Mouse (Mus musculus) liver, postnatal 0 days (tissue): ENCODE measurements around the gene Snn. TPM values are rescaled to one million over a fixed set of nuclear protein-coding genes. Genes with fewer than 3 reads are reported as not detected.

Experiments
- ATAC-seq: fragments of 200-750 bp; cut with Nextera tagmentation; 2 replicates; pipeline ENCODE4 v1.8.0; 2017; ENCODE audit warnings: mild to moderate bottlenecking, moderate library complexity
- DNase-seq: peaks from one replicate; pipeline ENCODE4 v3.0.0-alpha.2; 2016
- H3K27ac ChIP-seq: fragments of 300-500 bp; sonication (generic); 2 replicates; pipeline ENCODE4 v1.5.1; 2014; ENCODE audit warnings: antibody characterized with exemption, moderate library complexity, mild to moderate bottlenecking, low read depth
- H3K27me3 ChIP-seq: fragments of 300-500 bp; sonication (generic); 2 replicates; pipeline ENCODE4 v1.6.1; 2014; ENCODE audit warnings: low read length, control low read depth, mixed read lengths; ENCODE audit not compliant: insufficient read depth
- H3K36me3 ChIP-seq: fragments of 300-500 bp; sonication (generic); replicated peaks from 2 replicates; pipeline ENCODE4 v1.6.1; 2014; ENCODE audit warnings: mild to moderate bottlenecking, control low read depth, low read length, moderate library complexity, mixed read lengths; ENCODE audit not compliant: insufficient read depth
- H3K4me1 ChIP-seq: fragments of 300-500 bp; sonication (generic); 2 replicates; pipeline ENCODE4 v1.6.1; 2014; ENCODE audit warnings: antibody characterized with exemption, mild to moderate bottlenecking, control low read depth; ENCODE audit not compliant: insufficient read depth
- H3K4me2 ChIP-seq: fragments of 300-500 bp; sonication (generic); 2 replicates; pipeline ENCODE4 v1.6.1; 2014; ENCODE audit warnings: low read depth, mild to moderate bottlenecking, low read length, moderate library complexity, mixed read lengths
- H3K4me3 ChIP-seq: fragments of 300-500 bp; sonication (generic); 2 replicates; pipeline ENCODE4 v1.5.1; 2014; ENCODE audit warnings: low read depth, low read length
- H3K9ac ChIP-seq: fragments of 300-500 bp; sonication (generic); replicated peaks from 2 replicates; pipeline ENCODE4 v1.6.1; 2014; ENCODE audit warnings: mild to moderate bottlenecking, moderate library complexity
- H3K9me3 ChIP-seq: fragments of 300-500 bp; sonication (generic); 2 replicates; pipeline ENCODE4 v1.6.1; 2016; ENCODE audit warnings: mild to moderate bottlenecking, control low read depth, low read length, mixed read lengths
- CTCF ChIP-seq: sonication (generic); IDR thresholded peaks from 2 replicates; pipeline ENCODE4 v1.5.1; 2016; ENCODE audit warnings: antibody characterized with exemption, low read depth
- EP300 ChIP-seq: IDR thresholded peaks from 2 replicates; pipeline ENCODE4 v1.6.1; 2016; ENCODE audit warnings: antibody characterized with exemption, low read depth, mild to moderate bottlenecking
- WGBS: fragments of 180-500 bp; shearing (Covaris S2); extraction: QIAGEN DNeasy Blood & Tissue Kit; methylation state at CpG from one replicate; pipeline ENCODE4 v1.1.7; 2014; ENCODE audit not compliant: insufficient replicate concordance; 5-methylcytosine and 5-hydroxymethylcytosine counted together
- polyA plus RNA-seq: library from polyadenylated mRNA; unstranded; fragments of >200 nt; fragmentation: Nextera tagmentation; extraction: Ambion mirVana; gene quantifications from 2 replicates; pipeline ENCODE4 v1.2.1, GENCODE M21; 2015

The Snn gene
- polyA plus RNA-seq, 1 experiment from 2014 or later = 4.8 TPM

DNA sequence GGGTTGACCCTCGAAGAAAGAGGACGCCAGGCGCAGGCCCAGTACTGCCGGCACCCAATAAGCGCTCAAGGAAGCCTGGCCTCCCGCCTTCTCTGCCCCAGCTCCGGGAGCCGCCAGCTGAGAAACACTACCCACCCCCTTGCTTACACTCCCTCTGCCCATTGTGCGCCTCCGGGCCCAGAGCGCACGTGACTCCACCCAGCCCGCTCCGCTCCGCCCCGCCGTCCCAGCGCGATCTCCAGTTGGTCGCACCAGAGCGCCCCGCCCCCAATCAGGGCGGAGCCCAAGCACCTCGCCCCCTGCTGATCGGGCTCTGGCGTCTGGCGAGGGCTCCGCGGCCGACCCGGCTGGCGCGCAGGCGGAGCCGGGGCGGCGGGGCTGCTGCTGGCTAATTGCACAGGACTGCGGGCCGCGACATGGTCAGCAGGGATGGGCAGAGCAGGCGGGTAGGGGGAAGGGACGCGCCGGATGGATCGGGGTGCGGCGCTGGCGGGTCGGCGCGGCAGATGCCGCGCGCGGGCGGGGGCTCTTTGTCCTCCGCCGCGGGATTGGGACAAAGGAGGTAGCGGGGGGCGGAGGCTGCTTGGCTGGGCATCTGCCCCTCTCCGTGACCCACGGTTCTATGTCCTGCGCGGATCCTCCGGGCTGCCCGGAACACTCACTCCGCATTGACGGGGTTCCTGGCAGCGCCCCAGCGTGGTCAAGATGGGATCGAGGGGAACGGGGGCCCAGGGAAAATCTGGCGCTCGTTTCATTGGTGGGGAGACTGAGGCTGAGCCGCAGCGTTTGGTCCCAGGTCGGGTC lies 5.5 kb downstream of the Snn start, which contains the start of gene Litaf:
Gene Litaf (minus strand): TSS at position 129 of the 804 bp plus-strand sequence.
- Histone ChIP-seq H3K27me3 (peaks cover 24% of the 10 kb centered on the region), H3K36me3 (no peaks in the 10 kb centered on the region), H3K4me3 (peak within 1 kb of the TSS; percentile 68), H3K9ac (peak within 1 kb of the TSS; percentile 71), H3K27ac (peak within 1 kb of the TSS; percentile 80), H3K4me2 (peak within 1 kb of the TSS; percentile 93), H3K4me1 (peaks cover 33% of the 10 kb centered on the region), H3K9me3 (no peaks in the 10 kb centered on the region)
- ATAC-seq (peak; percentile 94), DNase-seq (peak; percentile 96)
- WGBS = 2% methylated on average over 70 of the region's 78 CpGs
- peak; percentile 41 for TF ChIP-seq CTCF
- no peak for TF ChIP-seq EP300

DNA sequence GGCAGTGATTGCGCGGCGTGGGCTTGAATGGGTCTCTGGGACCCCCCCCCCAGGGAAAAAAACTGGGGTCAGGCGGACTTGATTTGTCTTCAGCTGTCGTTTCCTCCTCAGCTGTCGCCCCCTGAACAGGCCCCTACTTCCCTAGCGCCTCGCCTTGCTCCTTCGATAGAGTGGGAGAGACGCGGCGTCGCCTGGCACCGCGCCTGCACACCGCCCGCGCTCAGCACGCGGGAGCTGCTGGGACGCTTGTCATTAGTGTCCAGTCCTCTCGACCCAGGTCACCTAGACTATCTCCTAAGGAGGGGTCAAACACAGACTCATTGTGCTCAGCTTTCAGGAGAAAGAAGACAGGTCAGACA lies 6.1 kb downstream of the Snn start:
- TF ChIP-seq CTCF = no peak
- TF ChIP-seq EP300 = no peak
- peak overlapping the region; percentile 93 for H3K4me2 ChIP-seq
- peak overlapping the region; percentile 71 for H3K9ac ChIP-seq
- H3K27ac ChIP-seq = peak overlapping the region; percentile 80; the same call in 1 of the 2 replicates
- H3K36me3 ChIP-seq = no peaks in the 10 kb centered on the region
- ATAC-seq = no peak
- peaks cover 24% of the 10 kb centered on the region for H3K27me3 ChIP-seq
- peak; percentile 47 for DNase-seq
- peak overlapping the region; percentile 68 for H3K4me3 ChIP-seq
- WGBS = 1% methylated on average over 22 of the region's 22 CpGs
- H3K4me1 ChIP-seq = peaks cover 33% of the 10 kb centered on the region
- no peaks in the 10 kb centered on the region for H3K9me3 ChIP-seq

DNA sequence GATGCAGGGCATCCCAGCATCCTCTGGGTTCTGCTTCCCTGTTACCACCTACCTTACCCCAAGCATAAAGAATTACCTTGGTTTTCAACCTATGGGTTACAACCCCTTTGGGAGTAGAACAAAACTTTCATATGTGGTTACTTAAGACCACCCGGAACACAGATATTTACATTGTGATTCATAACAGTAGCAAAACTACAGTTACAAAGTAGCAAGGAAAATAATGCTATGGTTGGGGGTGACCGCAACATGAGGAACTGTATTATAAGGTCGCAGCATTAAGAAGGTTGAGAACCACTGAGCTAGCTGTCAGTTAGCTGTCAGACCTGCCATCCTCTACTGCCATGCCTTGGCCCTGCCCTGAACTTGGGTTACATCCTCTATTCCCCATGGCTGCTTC lies 7.9 kb downstream of the Snn start:
- no peaks in the 10 kb centered on the region for H3K9me3 ChIP-seq
- H3K4me1 ChIP-seq = peaks cover 33% of the 10 kb centered on the region
- H3K9ac ChIP-seq = no peak overlapping the region
- 72% methylated on average over 3 of the region's 3 CpGs for WGBS
- H3K4me3 ChIP-seq = no peak overlapping the region
- peaks cover 24% of the 10 kb centered on the region for H3K27me3 ChIP-seq
- H3K4me2 ChIP-seq = no peak overlapping the region
- DNase-seq (no peak), ATAC-seq (no peak)
- no peak overlapping the region for H3K27ac ChIP-seq
- no peak for TF ChIP-seq EP300
- TF ChIP-seq CTCF = no peak
- peaks cover 7% of the 10 kb centered on the region; the same call in 1 of the 2 replicates for H3K36me3 ChIP-seq

DNA sequence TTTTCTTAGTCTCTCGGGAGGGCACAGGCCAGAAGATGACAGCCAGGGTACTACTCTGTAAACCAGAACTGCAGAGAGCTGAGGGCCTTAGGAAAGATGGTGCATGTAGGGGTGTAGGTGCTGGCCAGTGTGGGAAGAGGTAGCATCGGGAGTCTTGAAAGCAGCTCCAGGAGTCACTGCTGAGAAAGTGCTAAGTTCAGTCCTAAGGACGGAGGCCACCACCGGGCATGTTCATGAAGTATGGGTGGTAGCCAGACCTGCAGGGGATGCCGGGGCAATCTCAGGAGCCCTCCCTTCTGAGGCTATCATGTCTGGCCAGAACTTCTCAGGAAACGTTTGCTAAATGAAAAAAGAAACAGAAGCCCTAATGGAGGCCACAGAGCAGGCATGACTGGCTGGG lies 8.5 kb downstream of the Snn start:
- Histone ChIP-seq H3K4me1 (peaks cover 33% of the 10 kb centered on the region), H3K36me3 (peaks cover 12% of the 10 kb centered on the region; the same call in 1 of the 2 replicates), H3K27me3 (peaks cover 24% of the 10 kb centered on the region), H3K9ac (no peak overlapping the region), H3K4me2 (no peak overlapping the region), H3K4me3 (no peak overlapping the region), H3K9me3 (no peaks in the 10 kb centered on the region), H3K27ac (no peak overlapping the region)
- TF ChIP-seq EP300 (no peak), CTCF (no peak)
- ATAC-seq (no peak), DNase-seq (no peak)
- 45% methylated on average over 6 of the region's 6 CpGs for WGBS

DNA sequence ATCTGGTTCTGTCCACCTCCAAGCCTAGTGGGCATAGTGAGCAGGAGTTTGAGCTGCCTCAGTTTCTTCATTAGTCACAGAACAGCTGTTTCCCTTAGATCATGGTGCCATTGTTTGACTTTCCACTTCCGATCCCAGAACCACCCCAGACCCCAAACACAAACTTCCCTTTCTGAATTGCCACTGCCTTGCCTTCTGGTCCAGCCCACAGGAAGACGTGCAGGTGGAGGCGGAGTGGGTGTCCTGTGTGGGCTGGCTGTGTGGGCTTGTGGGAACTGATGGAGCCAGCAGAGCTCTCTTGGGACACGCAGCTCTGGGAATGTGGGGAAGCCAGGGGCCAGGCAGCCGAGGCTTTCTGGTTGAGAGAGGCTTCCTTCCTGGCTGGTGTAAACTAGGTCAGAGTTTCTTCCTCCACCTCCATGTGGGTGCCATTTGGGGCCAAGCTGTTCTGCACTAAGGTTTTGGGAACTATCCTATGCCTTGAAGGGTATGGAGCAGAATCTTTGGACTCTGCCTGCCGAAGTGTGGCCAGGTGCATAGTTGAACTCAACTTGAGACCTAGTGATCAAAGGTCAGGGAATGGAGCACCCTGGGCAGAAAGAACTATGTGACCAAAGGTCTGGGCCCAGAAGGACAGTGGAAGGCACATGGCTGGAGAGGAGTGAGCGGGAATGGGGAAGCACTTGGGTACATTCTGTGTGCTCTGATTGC lies 9.1 kb downstream of the Snn start:
- H3K9me3 ChIP-seq = no peaks in the 10 kb centered on the region
- H3K4me3 ChIP-seq = no peak overlapping the region
- H3K36me3 ChIP-seq = peaks cover 17% of the 10 kb centered on the region
- H3K4me1 ChIP-seq = peaks cover 33% of the 10 kb centered on the region
- 0 out of 2 replicates have a peak overlapping the region, but pooled peaks have one; percentile 11 for H3K27ac ChIP-seq
- H3K4me2 ChIP-seq = peak overlapping the region; percentile 13; the same call in 1 of the 2 replicates
- TF ChIP-seq EP300 (no peak), CTCF (no peak)
- ATAC-seq (no peak), DNase-seq (no peak)
- WGBS = 31% methylated on average over 7 of the region's 7 CpGs
- H3K9ac ChIP-seq = no peak overlapping the region
- peaks cover 21% of the 10 kb centered on the region for H3K27me3 ChIP-seq

DNA sequence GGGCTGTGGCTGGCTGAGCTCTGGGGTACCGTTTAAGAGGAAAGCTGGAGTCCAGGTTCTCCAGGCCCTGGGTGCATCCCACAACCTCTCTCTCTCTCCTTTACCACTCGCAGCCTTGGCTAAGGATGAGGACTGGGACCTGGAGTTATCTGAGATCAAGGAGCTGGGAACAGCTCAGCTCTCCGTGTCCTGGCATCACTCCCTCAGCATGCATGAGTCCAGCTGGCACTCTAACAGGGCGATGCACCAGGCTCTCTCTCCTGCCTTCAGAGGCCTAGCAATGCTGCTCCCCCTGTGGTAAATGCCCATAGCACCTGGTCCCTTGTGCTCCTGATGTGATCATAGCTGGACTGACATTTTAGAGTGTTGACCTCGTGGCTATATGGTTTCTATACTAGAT lies 10.4 kb downstream of the Snn start:
- 87% methylated on average over 5 of the region's 5 CpGs for WGBS
- no peak for ATAC-seq
- no peak for DNase-seq

More for the DNA sequence above, 10.4 kb downstream of the Snn start:
- no peak overlapping the region for H3K4me3 ChIP-seq
- no peak overlapping the region for H3K9ac ChIP-seq
- no peaks in the 10 kb centered on the region for H3K9me3 ChIP-seq
- no peak overlapping the region for H3K27ac ChIP-seq
- H3K36me3 ChIP-seq = peaks cover 27% of the 10 kb centered on the region
- peaks cover 13% of the 10 kb centered on the region for H3K27me3 ChIP-seq
- no peak overlapping the region for H3K4me2 ChIP-seq
- TF ChIP-seq EP300 (no peak), CTCF (0 out of 2 replicates have a peak, but pooled peaks have one; percentile 1)
- H3K4me1 ChIP-seq = peaks cover 25% of the 10 kb centered on the region
